Mouse (Mus musculus): ENCODE measurements around the gene Ssx2ip. TPM values are rescaled to one million over a fixed set of nuclear protein-coding genes. Genes with fewer than 3 reads are reported as not detected.
A peak's percentile ranks its signal among the peaks of the same experiment; 100 is the strongest.
"Not testable (repeated sequence)": the region's sequence is repeated elsewhere in the genome, so short reads cannot be mapped to it uniquely, and the experiment has no call there.

Gene Ssx2ip
- polyA plus RNA-seq, 1 experiment from 2014 or later = 18.8 TPM

DNA sequence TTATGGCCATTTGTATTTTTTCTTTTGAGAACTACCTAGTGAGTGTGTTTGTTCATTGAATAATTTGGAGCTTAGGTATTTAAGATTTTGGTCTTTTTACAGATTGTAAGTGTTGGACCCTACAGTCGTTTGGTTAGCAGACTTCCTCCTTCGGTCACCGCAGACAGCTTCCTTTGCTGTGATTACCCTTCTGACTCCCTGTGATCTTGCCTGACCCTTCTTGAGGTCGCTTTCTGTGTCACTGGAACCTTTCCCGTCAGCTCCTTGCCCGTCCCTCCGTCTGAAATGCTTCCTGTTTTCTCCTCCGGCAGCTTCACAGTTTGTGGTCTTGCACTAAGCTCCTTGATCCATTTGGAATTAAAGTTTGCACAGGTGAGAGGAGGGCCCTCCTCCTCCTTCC lies 17.3 kb downstream of the Ssx2ip start:
- Histone ChIP-seq H3K4me3 (ENCODE audit: low read length) (no peak overlapping the region), H3K27me3 (replicated peaks; ENCODE audit: control insufficient read depth, insufficient read depth, low read length) (no peaks in the 10 kb centered on the region), H3K9ac (ENCODE audit: low read depth, low read length) (no peak overlapping the region), H3K36me3 (ENCODE audit: control insufficient read depth, insufficient read depth, low read length) (peaks cover 15% of the 10 kb centered on the region), H3K4me2 (ENCODE audit: low read length) (no peak overlapping the region), H3K4me1 (ENCODE audit: control insufficient read depth, insufficient read depth, low read depth, low read length) (no peaks in the 10 kb centered on the region), H3K9me3 (ENCODE audit: control insufficient read depth, low read length) (no peaks in the 10 kb centered on the region), H3K27ac (ENCODE audit: low read depth, low read length) (no peak overlapping the region)
- ATAC-seq = no peak
- whole genome bisulfite sequencing = 77% methylated on average over 8 of the region's 8 CpGs

DNA sequence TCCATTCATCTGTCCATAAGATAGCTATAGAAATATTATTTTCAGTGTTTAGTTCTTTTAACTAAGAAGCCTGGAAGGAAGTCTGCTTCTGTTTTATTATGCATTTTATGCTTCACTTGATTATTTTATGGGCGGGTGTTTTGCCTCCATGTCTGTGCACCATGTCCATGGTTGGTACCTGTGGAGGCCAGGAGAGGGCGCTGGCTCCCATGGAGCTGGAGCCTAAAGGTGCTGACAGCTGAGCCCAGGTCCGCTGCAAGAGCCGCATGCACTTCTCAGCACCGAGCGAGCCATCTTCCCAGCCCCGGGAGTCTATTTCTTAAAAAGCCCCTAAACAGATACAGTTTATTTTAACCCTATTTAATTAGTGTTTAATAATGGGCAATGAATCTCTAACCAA lies 19.3 kb downstream of the Ssx2ip start:
- WGBS = 85% methylated on average over 7 of the region's 7 CpGs
- Histone ChIP-seq H3K9me3 (ENCODE audit: control insufficient read depth, low read length) (no peaks in the 10 kb centered on the region), H3K4me2 (ENCODE audit: low read length) (no peak overlapping the region), H3K36me3 (ENCODE audit: control insufficient read depth, insufficient read depth, low read length) (peaks cover 21% of the 10 kb centered on the region), H3K4me3 (ENCODE audit: low read length) (no peak overlapping the region), H3K27ac (ENCODE audit: low read depth, low read length) (no peak overlapping the region), H3K4me1 (ENCODE audit: control insufficient read depth, insufficient read depth, low read depth, low read length) (no peaks in the 10 kb centered on the region), H3K27me3 (replicated peaks; ENCODE audit: control insufficient read depth, insufficient read depth, low read length) (no peaks in the 10 kb centered on the region), H3K9ac (ENCODE audit: low read depth, low read length) (no peak overlapping the region)
- ATAC-seq = no peak

DNA sequence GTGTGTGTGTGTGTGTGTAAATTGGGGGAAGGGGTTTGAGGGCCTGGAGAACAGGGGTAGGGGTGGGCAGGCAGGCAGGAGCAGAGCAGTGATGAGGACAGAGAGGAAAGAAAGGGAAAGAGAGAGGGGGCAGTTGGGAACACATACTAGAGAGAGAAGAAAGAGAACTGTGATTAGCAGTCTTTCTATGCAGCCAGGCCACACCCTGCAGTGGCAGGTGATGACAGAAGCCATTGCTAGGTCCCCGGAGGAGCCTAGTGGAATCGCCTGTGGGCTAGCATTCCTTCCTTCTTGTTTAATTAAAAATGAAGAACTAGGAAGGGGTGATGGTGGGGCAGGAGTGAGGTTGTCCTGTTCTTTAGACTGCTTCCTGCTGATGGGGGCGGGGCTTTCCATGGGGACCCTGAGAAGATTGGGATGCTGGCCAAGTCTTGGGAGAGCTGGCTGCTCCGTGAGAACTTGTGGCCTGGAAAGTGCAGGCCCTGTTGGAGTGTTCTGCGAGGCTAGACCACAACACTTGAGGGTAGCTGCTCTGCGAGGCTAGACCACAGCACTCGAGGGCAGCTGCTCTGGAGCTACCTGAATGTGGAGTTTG lies 20.0 kb downstream of the Ssx2ip start:
- Histone ChIP-seq H3K4me1 (ENCODE audit: control insufficient read depth, insufficient read depth, low read depth, low read length) (no peaks in the 10 kb centered on the region), H3K36me3 (ENCODE audit: control insufficient read depth, insufficient read depth, low read length) (peaks cover 15% of the 10 kb centered on the region), H3K4me2 (ENCODE audit: low read length) (no peak overlapping the region), H3K9ac (ENCODE audit: low read depth, low read length) (no peak overlapping the region), H3K27me3 (replicated peaks; ENCODE audit: control insufficient read depth, insufficient read depth, low read length) (no peaks in the 10 kb centered on the region), H3K27ac (ENCODE audit: low read depth, low read length) (no peak overlapping the region), H3K9me3 (ENCODE audit: control insufficient read depth, low read length) (no peaks in the 10 kb centered on the region), H3K4me3 (ENCODE audit: low read length) (no peak overlapping the region)
- WGBS = 65% methylated on average over 7 of the region's 7 CpGs
- ATAC-seq = peak; percentile 26; the same call in 1 of the 2 replicates

GRCm38 (mm10) chr3:146425902-146426301 lies 21.5 kb downstream of the Ssx2ip start:
- Histone ChIP-seq H3K4me3 (ENCODE audit: low read length) (no peak overlapping the region), H3K27ac (ENCODE audit: low read depth, low read length) (no peak overlapping the region), H3K36me3 (ENCODE audit: control insufficient read depth, insufficient read depth, low read length) (peaks cover 13% of the 10 kb centered on the region), H3K9me3 (ENCODE audit: control insufficient read depth, low read length) (no peaks in the 10 kb centered on the region), H3K4me2 (ENCODE audit: low read length) (no peak overlapping the region), H3K9ac (ENCODE audit: low read depth, low read length) (no peak overlapping the region), H3K4me1 (ENCODE audit: control insufficient read depth, insufficient read depth, low read depth, low read length) (no peaks in the 10 kb centered on the region), H3K27me3 (replicated peaks; ENCODE audit: control insufficient read depth, insufficient read depth, low read length) (no peaks in the 10 kb centered on the region)
- ATAC-seq = no peak
- WGBS = 65% methylated on average over 7 of the region's 7 CpGs

DNA sequence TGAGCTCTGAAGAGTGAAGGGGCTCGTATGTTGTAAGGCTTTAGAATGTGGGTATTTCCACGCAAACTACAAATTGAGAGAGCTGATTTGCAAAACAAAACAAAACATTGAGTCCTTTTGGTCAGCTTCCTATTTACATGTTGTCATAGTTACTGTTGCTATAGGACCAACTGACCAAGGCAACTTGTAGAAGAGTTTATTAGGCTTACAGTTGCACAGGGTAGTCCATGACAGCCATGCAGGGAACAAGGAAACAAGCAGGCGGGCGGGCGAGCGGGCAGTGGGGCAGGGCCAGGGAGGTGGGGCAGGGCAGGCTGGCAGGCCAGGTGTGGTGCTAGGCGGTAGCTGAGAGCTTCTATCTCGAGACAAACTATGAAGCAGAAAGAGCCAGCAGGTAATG lies 22.0 kb downstream of the Ssx2ip start:
- ATAC-seq = peak; percentile 53; the same call in 1 of the 2 replicates
- no peak overlapping the region for H3K27ac ChIP-seq (ENCODE audit: low read depth, low read length)
- 67% methylated on average over 8 of the region's 8 CpGs for WGBS
- H3K4me1 ChIP-seq (ENCODE audit: control insufficient read depth, insufficient read depth, low read depth, low read length) = no peaks in the 10 kb centered on the region
- H3K36me3 ChIP-seq (ENCODE audit: control insufficient read depth, insufficient read depth, low read length) = peaks cover 15% of the 10 kb centered on the region
- H3K4me3 ChIP-seq (ENCODE audit: low read length) = no peak overlapping the region
- no peaks in the 10 kb centered on the region for H3K27me3 ChIP-seq (replicated peaks; ENCODE audit: control insufficient read depth, insufficient read depth, low read length)
- H3K4me2 ChIP-seq (ENCODE audit: low read length) = no peak overlapping the region
- H3K9me3 ChIP-seq (ENCODE audit: control insufficient read depth, low read length) = no peaks in the 10 kb centered on the region
- no peak overlapping the region for H3K9ac ChIP-seq (ENCODE audit: low read depth, low read length)

- ATAC-seq; H3K9me3 ChIP-seq (ENCODE audit: control insufficient read depth, low read length); H3K4me2 ChIP-seq (ENCODE audit: low read length); H3K4me1 ChIP-seq (ENCODE audit: control insufficient read depth, insufficient read depth, low read depth, low read length); H3K27me3 ChIP-seq (replicated peaks; ENCODE audit: control insufficient read depth, insufficient read depth, low read length); H3K4me3 ChIP-seq (ENCODE audit: low read length); H3K9ac ChIP-seq (ENCODE audit: low read depth, low read length); H3K27ac ChIP-seq (ENCODE audit: low read depth, low read length): not testable (repeated sequence)
- WGBS = 91% methylated on average over 11 of the region's 11 CpGs
- peaks cover 26% of the 10 kb centered on the region for H3K36me3 ChIP-seq (ENCODE audit: control insufficient read depth, insufficient read depth, low read length)
Measured at GRCm38 (mm10) chr3:146433063-146433462, 28.6 kb downstream of the Ssx2ip start.

- WGBS = 90% methylated on average over 14 of the region's 14 CpGs
- Histone ChIP-seq H3K9ac (ENCODE audit: low read depth, low read length) (no peak overlapping the region), H3K4me2 (ENCODE audit: low read length) (no peak overlapping the region), H3K36me3 (ENCODE audit: control insufficient read depth, insufficient read depth, low read length) (peaks cover 27% of the 10 kb centered on the region), H3K27ac (ENCODE audit: low read depth, low read length) (no peak overlapping the region), H3K4me3 (ENCODE audit: low read length) (no peak overlapping the region), H3K9me3 (ENCODE audit: control insufficient read depth, low read length) (no peaks in the 10 kb centered on the region), H3K27me3 (replicated peaks; ENCODE audit: control insufficient read depth, insufficient read depth, low read length) (no peaks in the 10 kb centered on the region), H3K4me1 (ENCODE audit: control insufficient read depth, insufficient read depth, low read depth, low read length) (no peaks in the 10 kb centered on the region)
- ATAC-seq = 0 out of 2 replicates have a peak, but pooled peaks have one; percentile 37
Measured at GRCm38 (mm10) chr3:146433681-146434350, 29.4 kb downstream of the Ssx2ip start.

- WGBS = 90% methylated on average over 8 of the region's 8 CpGs
- Histone ChIP-seq H3K36me3 (ENCODE audit: control insufficient read depth, insufficient read depth, low read length) (peaks cover 28% of the 10 kb centered on the region), H3K27ac (ENCODE audit: low read depth, low read length) (no peak overlapping the region), H3K4me3 (ENCODE audit: low read length) (no peak overlapping the region), H3K9ac (ENCODE audit: low read depth, low read length) (no peak overlapping the region), H3K4me1 (ENCODE audit: control insufficient read depth, insufficient read depth, low read depth, low read length) (no peaks in the 10 kb centered on the region), H3K4me2 (ENCODE audit: low read length) (no peak overlapping the region), H3K9me3 (ENCODE audit: control insufficient read depth, low read length) (no peaks in the 10 kb centered on the region), H3K27me3 (replicated peaks; ENCODE audit: control insufficient read depth, insufficient read depth, low read length) (no peaks in the 10 kb centered on the region)
- no peak for ATAC-seq
Measured at GRCm38 (mm10) chr3:146434686-146435085, 30.2 kb downstream of the Ssx2ip start.

DNA sequence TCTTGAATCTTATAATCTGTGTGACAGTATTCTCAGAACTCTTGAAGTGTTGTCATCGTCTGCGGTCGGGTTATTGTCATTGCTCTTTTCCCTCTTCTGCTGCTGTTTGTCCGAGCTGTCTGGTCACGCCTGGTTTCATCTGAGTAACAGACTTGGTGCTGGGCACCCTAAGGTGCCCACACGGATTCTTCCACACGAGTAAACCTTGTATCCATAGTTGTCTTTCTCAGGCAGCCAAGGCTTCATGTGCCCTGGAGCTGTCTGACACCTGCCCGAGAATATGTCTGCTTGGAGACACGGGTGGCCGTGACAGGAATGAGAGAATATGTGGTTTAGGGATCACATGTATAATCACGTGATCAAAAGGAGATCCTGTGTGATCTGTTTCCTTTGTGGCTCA lies 31.1 kb downstream of the Ssx2ip start:
- Histone ChIP-seq H3K9me3 (ENCODE audit: control insufficient read depth, low read length) (no peaks in the 10 kb centered on the region), H3K36me3 (ENCODE audit: control insufficient read depth, insufficient read depth, low read length) (peaks cover 30% of the 10 kb centered on the region), H3K4me2 (ENCODE audit: low read length) (no peak overlapping the region), H3K9ac (ENCODE audit: low read depth, low read length) (no peak overlapping the region), H3K27me3 (replicated peaks; ENCODE audit: control insufficient read depth, insufficient read depth, low read length) (no peaks in the 10 kb centered on the region), H3K27ac (ENCODE audit: low read depth, low read length) (no peak overlapping the region), H3K4me1 (ENCODE audit: control insufficient read depth, insufficient read depth, low read depth, low read length) (no peaks in the 10 kb centered on the region), H3K4me3 (ENCODE audit: low read length) (no peak overlapping the region)
- ATAC-seq = no peak
- whole genome bisulfite sequencing = 89% methylated on average over 11 of the region's 11 CpGs

Measured in hindbrain, embryonic 16.5 days (tissue).